Mouse (Mus musculus) CH12.LX (cell line): ENCODE data around the gene Fli1.

Experiments
- CTCF ChIP-seq, 2 experiments: IDR thresholded peaks in 1 of 2; conservative IDR thresholded peaks in 1 of 2; 2 replicates each; pipeline ENCODE4 v1.5.1; 2011 to 2012; ENCODE audit warnings: low read depth in 2 of 2, low read length in 2 of 2, improper control_type of control experiment in 1 of 2, inconsistent platforms in 1 of 2, mild to moderate bottlenecking in 1 of 2, moderate library complexity in 1 of 2
- EP300 ChIP-seq: IDR thresholded peaks from 2 replicates; pipeline ENCODE4 v1.6.1; 2011; ENCODE audit warnings: low read length, improper control_type of control experiment
- HCFC1 ChIP-seq: IDR thresholded peaks from 2 replicates; pipeline ENCODE4 v1.6.1; 2012; ENCODE audit warnings: low read depth, mild to moderate bottlenecking, inconsistent platforms, low read length, improper control_type of control experiment
- JUND ChIP-seq: conservative IDR thresholded peaks from 2 replicates; pipeline ENCODE4 v1.6.1; 2011; ENCODE audit warnings: low read depth, low read length, improper control_type of control experiment
- KAT2A ChIP-seq: IDR thresholded peaks from 2 replicates; pipeline ENCODE4 v1.6.1; 2012; ENCODE audit warnings: low read length, improper control_type of control experiment, inconsistent platforms; ENCODE audit not compliant: insufficient replicate concordance
- MAZ ChIP-seq: IDR thresholded peaks from 2 replicates; pipeline ENCODE4 v1.6.1; 2012; ENCODE audit warnings: low read depth, mild to moderate bottlenecking, inconsistent platforms, low read length, improper control_type of control experiment, moderate library complexity
- NRF1 ChIP-seq: IDR thresholded peaks from 2 replicates; pipeline ENCODE4 v1.6.1; 2014; ENCODE audit warnings: low read depth, mild to moderate bottlenecking, inconsistent platforms, low read length, improper control_type of control experiment, moderate library complexity
- TCF12 ChIP-seq: IDR thresholded peaks from 2 replicates; pipeline ENCODE4 v1.6.1; 2014; ENCODE audit warnings: low read depth, mild to moderate bottlenecking, inconsistent platforms, low read length, improper control_type of control experiment
- ZC3H11A ChIP-seq: IDR thresholded peaks from 2 replicates; pipeline ENCODE4 v1.6.1; 2012; ENCODE audit warnings: low read depth, mild to moderate bottlenecking, inconsistent platforms, low read length, improper control_type of control experiment
- ZKSCAN1 ChIP-seq: IDR thresholded peaks from 2 replicates; pipeline ENCODE4 v1.6.1; 2012; ENCODE audit warnings: low read depth, inconsistent platforms, low read length, improper control_type of control experiment, borderline replicate concordance

- TF ChIP-seq EP300 (no peak), JUND (no peak), HCFC1 (no peak), ZC3H11A (no peak), CTCF (conservative IDR thresholded peaks at IDR 0.05 in 1 of 2, IDR thresholded peaks at IDR 0.05 in 1 of 2; ENCODE audit: low read depth in 2 of 2, low read length in 2 of 2) (no peak), NRF1 (no peak), KAT2A (no peak), TCF12 (no peak), ZKSCAN1 (no peak), MAZ (no peak)
These were observed 74.3 kb downstream of the Fli1 start for GRCm38 (mm10) chr9:32468313-32468712.
